Mouse (Mus musculus): ENCODE measurements around the gene Lrguk.

DNA sequence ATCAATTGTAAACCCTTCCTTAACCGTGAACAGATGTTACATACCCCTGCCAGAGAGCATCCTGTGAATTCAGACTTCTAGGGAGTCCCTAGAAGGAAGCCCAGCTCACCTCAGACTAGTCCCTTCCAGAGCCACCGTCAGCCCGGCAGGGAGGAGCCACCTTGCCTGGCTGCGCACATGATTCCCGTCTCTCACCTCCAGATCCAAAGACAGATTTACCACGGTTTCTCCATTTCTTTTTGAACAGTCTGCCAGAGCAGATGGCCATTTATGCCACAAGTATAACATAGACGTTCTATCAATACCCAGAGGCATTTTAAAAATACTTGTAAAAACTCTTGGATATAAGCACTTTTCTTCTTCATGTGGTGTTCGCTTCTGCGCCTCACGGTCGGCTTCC lies 46.3 kb downstream of the Lrguk start:
- no peak for TF ChIP-seq CTCF (IDR thresholded peaks at IDR 0.05; ENCODE audit: borderline replicate concordance, insufficient read depth, low read depth, low read length)
- no peak for TF ChIP-seq POLR2A (IDR thresholded peaks at IDR 0.05; ENCODE audit: borderline replicate concordance, insufficient read depth, low read length)
